Mouse (Mus musculus) gastrocnemius, adult 8-10 months (tissue): ENCODE results near the gene Gm14851. TPM values are rescaled to one million over a fixed set of nuclear protein-coding genes. Genes with fewer than 3 reads are reported as not detected.
"Not testable (repeated sequence)": the region's sequence is repeated elsewhere in the genome, so short reads cannot be mapped to it uniquely, and the experiment has no call there.

Source experiments
- DNase-seq, 2 experiments: peaks; one replicate each; pipeline ENCODE4 v3.0.0; 2022; ENCODE audit warnings: low spot score in 2 of 2
- total RNA-seq, 4 experiments: library from RNA; stranded (reverse); gene quantifications; 2 replicates each; pipeline ENCODE4 v1.2.4; 2022

Gene Gm14851
- not detected for total RNA-seq

GRCm38 (mm10) chr8:21095950-21096349 is at the start of gene Gm14851:
Gene Gm14851 (minus strand): TSS chr8:21096050.
- not testable (repeated sequence) for DNase-seq

- DNase-seq = not testable (repeated sequence)
Measured at GRCm38 (mm10) chr8:21134342-21134741, 38.5 kb upstream of the Gm14851 start, which contains the start of gene Defa30. Gene Defa30 (plus strand): TSS chr8:21134642.

- no peak for DNase-seq
Measured at GRCm38 (mm10) chr8:21093106-21093505, 2.7 kb downstream of the Gm14851 start.

- DNase-seq = not testable (repeated sequence)
Measured at GRCm38 (mm10) chr8:21084142-21084541, 11.7 kb downstream of the Gm14851 start, which contains the start of gene Defa25. Gene Defa25 (plus strand): TSS chr8:21084442.

- not testable (repeated sequence) for DNase-seq
Measured at GRCm38 (mm10) chr8:21064738-21065137, 31.1 kb downstream of the Gm14851 start, which contains the start of gene Defa35. Gene Defa35 (plus strand): TSS chr8:21065038.

GRCm38 (mm10) chr8:21054747-21055146 is 41.1 kb downstream of the Gm14851 start, which contains the start of gene Defa23:
Gene Defa23 (plus strand): TSS chr8:21055047.
- DNase-seq = not testable (repeated sequence)

Other genes with a start within 250 kb of the Gm14851 start
- not detected for gene Defb33, start 203.4 kb downstream of the Gm14851 start, total RNA-seq
- gene Gm15056, start 193.4 kb downstream of the Gm14851 start, total RNA-seq = not detected
- gene Gm6040, start 174.0 kb downstream of the Gm14851 start, total RNA-seq = not detected
- not detected for gene AY761185, start 151.3 kb downstream of the Gm14851 start, total RNA-seq
- not detected for gene Defa21, start 70.5 kb downstream of the Gm14851 start, total RNA-seq
- gene Defa23, start 41.0 kb downstream of the Gm14851 start, total RNA-seq = not detected
- not detected for gene Defa35, start 31.0 kb downstream of the Gm14851 start, total RNA-seq
- gene Defa25, start 11.6 kb downstream of the Gm14851 start, total RNA-seq = not detected
- gene Defa30, start 38.6 kb upstream of the Gm14851 start, total RNA-seq = not detected
- gene Defa22, start 66.2 kb upstream of the Gm14851 start, total RNA-seq = not detected
- gene Defa31, start 95.6 kb upstream of the Gm14851 start, total RNA-seq = not detected
- not detected for gene Gm15293, start 105.5 kb upstream of the Gm14851 start, total RNA-seq
- not detected for gene Gm15292, start 153.7 kb upstream of the Gm14851 start, total RNA-seq
- gene Defa27, start 219.5 kb upstream of the Gm14851 start, total RNA-seq = not detected
- not detected for gene Defa29, start 231.0 kb upstream of the Gm14851 start, total RNA-seq